Mouse (Mus musculus) forebrain, embryonic 15.5 days (tissue): Measurements from ENCODE around the gene Rbm28. TPM values are rescaled to one million over a fixed set of nuclear protein-coding genes. Genes with fewer than 3 reads are reported as not detected.

ENCODE experiments used
- ATAC-seq: fragments of 200-750 bp; cut with Nextera tagmentation; replicated peaks from 2 replicates; pipeline ENCODE4 v1.8.0; 2017; ENCODE audit warnings: mild to moderate bottlenecking, moderate TSS enrichment, moderate library complexity
- H3K27ac ChIP-seq: fragments of 300-500 bp; sonication (generic); replicated peaks from 2 replicates; pipeline ENCODE4 v1.5.1; 2015; ENCODE audit warnings: mild to moderate bottlenecking, inconsistent platforms
- H3K27me3 ChIP-seq: fragments of 300-500 bp; sonication (generic); 2 replicates; pipeline ENCODE4 v1.6.1; 2015; ENCODE audit warnings: inconsistent platforms
- H3K36me3 ChIP-seq: fragments of 300-500 bp; sonication (generic); 2 replicates; pipeline ENCODE4 v1.6.1; 2015; ENCODE audit warnings: mild to moderate bottlenecking, inconsistent platforms
- H3K4me1 ChIP-seq: fragments of 300-500 bp; sonication (generic); 2 replicates; pipeline ENCODE4 v1.6.1; 2015; ENCODE audit warnings: inconsistent platforms
- H3K4me2 ChIP-seq: fragments of 300-500 bp; sonication (generic); replicated peaks from 2 replicates; pipeline ENCODE4 v1.6.1; 2015; ENCODE audit warnings: mild to moderate bottlenecking, inconsistent platforms
- H3K4me3 ChIP-seq: fragments of 300-500 bp; sonication (generic); 2 replicates; pipeline ENCODE4 v1.5.1; 2015; ENCODE audit warnings: mild to moderate bottlenecking, inconsistent platforms
- H3K9ac ChIP-seq: fragments of 300-500 bp; sonication (generic); replicated peaks from 2 replicates; pipeline ENCODE4 v1.6.1; 2015; ENCODE audit warnings: mild to moderate bottlenecking, inconsistent platforms
- H3K9me3 ChIP-seq: fragments of 300-500 bp; sonication (generic); 2 replicates; pipeline ENCODE4 v1.6.1; 2016; ENCODE audit warnings: inconsistent platforms
- WGBS: fragments of 180-500 bp; shearing (Covaris S2); methylation state at CpG from one replicate; pipeline ENCODE4 v1.1.7; 2015; ENCODE audit warnings: mixed read lengths; 5-methylcytosine and 5-hydroxymethylcytosine counted together
- polyA plus RNA-seq: library from polyadenylated mRNA; unstranded; fragments of >200 nt; fragmentation: Nextera tagmentation; extraction: Ambion mirVana; gene quantifications from 2 replicates; pipeline ENCODE4 v1.2.1, GENCODE M21; 2015

Gene Rbm28
- polyA plus RNA-seq, 1 experiment from 2014 or later = 41.6 TPM

DNA sequence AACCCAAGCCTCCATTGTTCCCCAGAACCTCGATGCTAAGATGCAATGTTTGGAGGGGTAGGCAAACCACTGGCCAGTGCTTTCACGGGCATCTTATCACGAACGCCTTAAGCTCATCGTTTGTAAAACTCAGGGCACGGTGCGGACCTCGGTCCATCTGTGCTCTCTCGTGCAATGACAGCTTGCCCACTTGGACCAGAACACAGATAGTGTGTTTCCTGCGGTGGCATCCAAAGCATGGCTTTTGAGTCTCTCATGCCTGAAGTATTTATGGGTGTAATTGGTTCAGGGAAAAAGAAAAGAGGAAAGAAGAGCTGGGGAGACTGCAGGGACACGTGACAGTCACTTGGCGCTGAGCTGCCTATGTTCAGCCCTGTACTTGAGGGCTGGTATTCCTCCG is 44.8 kb downstream of the Rbm28 start:
- Histone ChIP-seq H3K4me1 (peaks cover 4% of the 10 kb centered on the region; the same call in 1 of the 2 replicates), H3K4me2 (no peak overlapping the region), H3K9me3 (no peaks in the 10 kb centered on the region), H3K27me3 (no peaks in the 10 kb centered on the region), H3K4me3 (no peak overlapping the region), H3K9ac (no peak overlapping the region), H3K27ac (no peak overlapping the region), H3K36me3 (peaks cover 11% of the 10 kb centered on the region)
- no peak for ATAC-seq
- WGBS = 90% methylated on average over 13 of the region's 13 CpGs

DNA sequence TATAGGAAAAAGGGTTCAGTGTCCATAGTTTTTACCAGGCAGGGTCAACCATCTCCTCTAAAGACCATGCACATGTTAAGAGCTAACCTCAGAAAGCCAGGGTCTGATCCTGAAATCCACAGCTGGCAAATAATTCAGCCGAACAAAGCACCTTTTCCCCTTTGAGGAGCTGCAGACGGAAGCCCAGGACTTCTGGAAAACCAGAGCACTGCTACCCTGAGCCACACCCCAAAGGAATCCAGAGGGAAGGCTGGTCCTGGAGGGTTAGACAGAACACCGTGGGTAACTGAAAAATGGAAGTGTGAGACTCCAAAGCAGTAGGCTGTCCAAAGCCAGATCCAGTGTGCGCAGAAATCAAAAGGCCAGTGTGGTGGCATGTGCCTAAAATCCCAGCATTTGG is 45.8 kb downstream of the Rbm28 start:
- Histone ChIP-seq H3K4me3 (no peak overlapping the region), H3K27me3 (no peaks in the 10 kb centered on the region), H3K27ac (no peak overlapping the region), H3K9ac (no peak overlapping the region), H3K4me2 (no peak overlapping the region), H3K36me3 (peaks cover 2% of the 10 kb centered on the region), H3K4me1 (peaks cover 4% of the 10 kb centered on the region; the same call in 1 of the 2 replicates), H3K9me3 (no peaks in the 10 kb centered on the region)
- 79% methylated on average over 4 of the region's 4 CpGs for WGBS
- no peak for ATAC-seq

GRCm38 (mm10) chr6:29118231-29118630 is 46.6 kb downstream of the Rbm28 start:
- Histone ChIP-seq H3K4me1 (peaks cover 4% of the 10 kb centered on the region; the same call in 1 of the 2 replicates), H3K9ac (no peak overlapping the region), H3K36me3 (no peaks in the 10 kb centered on the region), H3K4me3 (no peak overlapping the region), H3K27me3 (no peaks in the 10 kb centered on the region), H3K27ac (no peak overlapping the region), H3K9me3 (no peaks in the 10 kb centered on the region), H3K4me2 (no peak overlapping the region)
- ATAC-seq = no peak

DNA sequence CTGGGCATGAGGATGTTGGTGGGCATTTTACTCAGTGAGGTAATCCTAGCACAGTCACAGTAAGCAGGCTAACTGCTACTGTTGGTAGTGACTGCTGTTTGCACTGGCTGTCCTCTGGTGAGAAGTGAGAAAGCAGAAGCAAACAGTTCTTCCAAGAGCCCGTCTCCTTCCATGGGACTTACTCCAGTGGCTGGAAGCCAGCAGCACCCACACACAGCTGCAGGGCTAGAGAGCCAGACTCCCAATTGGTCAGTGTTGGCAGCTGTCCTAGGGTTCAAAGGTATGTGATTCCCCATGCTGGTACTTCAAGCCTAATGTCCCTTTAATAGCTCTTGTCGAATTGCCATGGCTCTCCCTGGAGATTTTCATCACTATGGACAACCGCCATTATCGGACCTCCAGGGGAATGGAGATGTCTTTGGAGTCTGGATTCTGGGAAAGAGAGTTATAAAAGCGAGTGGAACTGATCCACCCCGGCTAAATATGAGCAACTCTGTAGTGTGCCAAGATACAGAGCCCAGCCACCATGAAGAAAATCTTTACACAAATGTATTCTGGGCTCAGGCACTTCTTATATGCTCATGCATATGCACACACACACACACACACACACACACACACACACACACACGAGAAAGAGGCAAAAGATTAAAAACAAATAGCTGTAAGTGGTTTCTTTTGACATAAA is 47.2 kb downstream of the Rbm28 start:
- no peak overlapping the region for H3K27ac ChIP-seq
- no peaks in the 10 kb centered on the region for H3K27me3 ChIP-seq
- ATAC-seq = no peak
- H3K4me2 ChIP-seq = no peak overlapping the region
- 59% methylated on average over 7 of the region's 7 CpGs for WGBS
- H3K9ac ChIP-seq = no peak overlapping the region
- no peak overlapping the region for H3K4me3 ChIP-seq
- no peaks in the 10 kb centered on the region for H3K9me3 ChIP-seq
- H3K36me3 ChIP-seq = no peaks in the 10 kb centered on the region
- H3K4me1 ChIP-seq = peaks cover 4% of the 10 kb centered on the region; the same call in 1 of the 2 replicates

- no peak overlapping the region for H3K9ac ChIP-seq
- no peak overlapping the region for H3K4me3 ChIP-seq
- no peak for ATAC-seq
- H3K4me1 ChIP-seq = peaks cover 4% of the 10 kb centered on the region; the same call in 1 of the 2 replicates
- WGBS = 72% methylated on average over 7 of the region's 7 CpGs
- H3K27ac ChIP-seq = no peak overlapping the region
- 0 out of 2 replicates have a peak, but pooled peaks cover 2% of the 10 kb centered on the region for H3K9me3 ChIP-seq
- no peaks in the 10 kb centered on the region for H3K36me3 ChIP-seq
- H3K4me2 ChIP-seq = no peak overlapping the region
- no peaks in the 10 kb centered on the region for H3K27me3 ChIP-seq
Measured at GRCm38 (mm10) chr6:29115756-29116155, 49.0 kb downstream of the Rbm28 start.

DNA sequence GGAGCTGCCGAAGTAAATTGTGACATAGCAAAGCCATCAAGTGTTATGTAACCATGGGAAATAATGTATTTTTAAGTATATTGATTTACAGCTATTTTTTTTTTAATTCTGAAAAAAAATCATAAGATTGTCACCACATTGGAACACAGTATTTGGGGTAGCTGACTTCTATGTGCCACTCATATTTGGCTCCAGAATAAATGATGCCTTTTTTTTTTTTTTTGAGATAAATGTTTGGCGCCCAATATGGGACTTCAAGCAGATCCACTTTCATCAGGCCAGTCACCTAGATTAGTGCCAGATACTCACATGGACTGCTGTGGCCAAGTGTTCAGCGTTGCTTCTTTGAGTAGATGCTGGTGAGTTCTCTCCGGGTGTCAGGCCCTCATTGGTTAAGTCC is 53.3 kb downstream of the Rbm28 start:
- WGBS = 92% methylated on average over 4 of the region's 4 CpGs
- no peaks in the 10 kb centered on the region for H3K36me3 ChIP-seq
- no peak for ATAC-seq
- no peaks in the 10 kb centered on the region for H3K27me3 ChIP-seq
- H3K9me3 ChIP-seq = 0 out of 2 replicates have a peak, but pooled peaks cover 2% of the 10 kb centered on the region
- no peaks in the 10 kb centered on the region for H3K4me1 ChIP-seq
- no peak overlapping the region for H3K27ac ChIP-seq
- no peak overlapping the region for H3K4me2 ChIP-seq
- no peak overlapping the region for H3K9ac ChIP-seq
- no peak overlapping the region for H3K4me3 ChIP-seq

GRCm38 (mm10) chr6:29108376-29108775 is 56.4 kb downstream of the Rbm28 start:
- Histone ChIP-seq H3K27me3 (no peaks in the 10 kb centered on the region), H3K36me3 (no peaks in the 10 kb centered on the region), H3K4me1 (no peaks in the 10 kb centered on the region), H3K9ac (no peak overlapping the region), H3K27ac (no peak overlapping the region), H3K4me2 (no peak overlapping the region), H3K4me3 (no peak overlapping the region), H3K9me3 (0 out of 2 replicates have a peak, but pooled peaks cover 2% of the 10 kb centered on the region)
- no peak for ATAC-seq
- WGBS = 81% methylated on average over 1 of the region's 1 CpGs

DNA sequence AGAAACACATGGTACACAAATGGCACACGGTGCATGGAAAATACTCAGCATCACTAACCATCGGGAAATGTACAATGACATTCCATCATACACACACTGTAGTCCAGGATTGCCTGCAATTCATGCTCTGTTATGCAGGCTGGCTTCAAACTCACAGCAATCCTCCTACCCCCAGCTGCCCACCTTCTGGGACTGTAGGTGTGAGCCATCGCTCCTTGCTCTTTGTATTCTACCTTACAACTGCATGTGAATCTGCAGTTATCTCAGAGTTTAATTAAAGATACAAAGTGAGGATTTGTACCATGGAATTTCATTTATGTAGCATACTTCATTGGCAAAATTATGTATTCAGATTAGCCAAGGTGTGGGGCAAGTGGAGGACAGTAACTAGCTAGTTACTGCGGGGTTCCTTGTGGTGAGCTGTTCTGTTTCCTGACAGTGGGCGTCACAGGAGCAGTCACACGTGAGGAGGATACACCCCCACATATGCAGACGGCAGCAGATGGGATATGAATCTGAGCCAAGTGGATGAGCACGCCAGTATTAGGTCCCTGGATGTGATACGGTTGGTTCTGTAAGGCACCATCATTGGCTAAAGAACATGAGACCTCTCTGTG is 63.5 kb downstream of the Rbm28 start:
- H3K4me2 ChIP-seq = no peak overlapping the region
- no peak overlapping the region for H3K9ac ChIP-seq
- WGBS = 71% methylated on average over 9 of the region's 9 CpGs
- no peak overlapping the region for H3K4me3 ChIP-seq
- H3K36me3 ChIP-seq = no peaks in the 10 kb centered on the region
- H3K9me3 ChIP-seq = no peaks in the 10 kb centered on the region
- peak; percentile 70; the same call in 1 of the 2 replicates for ATAC-seq
- H3K4me1 ChIP-seq = peaks cover 7% of the 10 kb centered on the region; the same call in 1 of the 2 replicates
- H3K27ac ChIP-seq = no peak overlapping the region
- H3K27me3 ChIP-seq = no peaks in the 10 kb centered on the region

DNA sequence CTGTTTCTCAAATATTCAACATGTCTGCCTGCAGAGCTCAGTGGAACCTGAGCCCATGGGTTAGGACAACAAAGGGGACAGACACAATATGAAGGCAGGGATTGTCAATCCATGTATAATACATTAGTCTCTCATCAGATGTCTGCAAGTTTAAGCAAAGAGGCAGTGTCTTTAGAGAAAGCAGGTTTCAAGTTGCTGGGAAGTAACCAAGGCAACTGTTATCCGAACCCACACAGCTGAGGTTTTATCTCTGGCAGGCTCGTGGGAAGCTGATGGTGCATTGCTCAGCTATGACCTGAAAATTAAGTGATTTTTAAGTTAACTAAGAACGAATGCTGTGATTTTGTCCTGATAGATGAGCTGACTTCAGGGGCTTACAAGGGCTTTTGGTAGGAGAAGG is 64.4 kb downstream of the Rbm28 start:
- H3K27ac ChIP-seq = no peak overlapping the region
- no peak overlapping the region for H3K4me2 ChIP-seq
- H3K36me3 ChIP-seq = no peaks in the 10 kb centered on the region
- no peak overlapping the region for H3K4me3 ChIP-seq
- no peaks in the 10 kb centered on the region for H3K27me3 ChIP-seq
- no peaks in the 10 kb centered on the region for H3K9me3 ChIP-seq
- H3K4me1 ChIP-seq = peaks cover 7% of the 10 kb centered on the region; the same call in 1 of the 2 replicates
- no peak for ATAC-seq
- 46% methylated on average over 3 of the region's 3 CpGs for WGBS
- no peak overlapping the region for H3K9ac ChIP-seq

GRCm38 (mm10) chr6:29099536-29100170 is 65.2 kb downstream of the Rbm28 start:
- Histone ChIP-seq H3K27me3 (no peaks in the 10 kb centered on the region), H3K9me3 (no peaks in the 10 kb centered on the region), H3K4me3 (no peak overlapping the region), H3K27ac (no peak overlapping the region), H3K4me1 (peaks cover 7% of the 10 kb centered on the region; the same call in 1 of the 2 replicates), H3K9ac (no peak overlapping the region), H3K4me2 (no peak overlapping the region), H3K36me3 (no peaks in the 10 kb centered on the region)
- ATAC-seq = no peak
- WGBS = 57% methylated on average over 14 of the region's 14 CpGs

DNA sequence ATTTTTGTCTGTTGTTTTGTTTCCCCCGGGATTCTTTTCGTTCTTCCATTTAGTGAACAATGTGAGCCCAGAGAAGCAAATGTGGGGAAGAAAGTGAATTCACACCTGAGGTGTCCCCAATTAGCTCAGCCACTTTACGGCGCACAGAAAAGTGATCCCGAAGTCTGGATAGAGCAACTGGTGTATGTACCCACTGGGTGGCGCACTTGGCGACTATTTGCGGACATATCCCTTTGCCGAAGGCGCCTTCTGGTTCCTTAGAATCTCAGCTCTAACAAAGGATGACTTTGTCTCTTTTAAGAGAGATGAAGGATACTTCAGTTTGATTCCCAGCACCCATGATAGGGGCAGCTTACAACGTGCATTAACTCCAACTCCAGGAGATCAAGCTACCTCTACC is 71.9 kb downstream of the Rbm28 start:
- no peaks in the 10 kb centered on the region for H3K4me1 ChIP-seq
- no peak overlapping the region for H3K27ac ChIP-seq
- no peak for ATAC-seq
- no peak overlapping the region for H3K9ac ChIP-seq
- 61% methylated on average over 11 of the region's 11 CpGs for WGBS
- no peak overlapping the region for H3K4me3 ChIP-seq
- H3K9me3 ChIP-seq = no peaks in the 10 kb centered on the region
- H3K4me2 ChIP-seq = no peak overlapping the region
- H3K27me3 ChIP-seq = no peaks in the 10 kb centered on the region
- no peaks in the 10 kb centered on the region for H3K36me3 ChIP-seq

- Histone ChIP-seq H3K4me2 (no peak overlapping the region), H3K27me3 (no peaks in the 10 kb centered on the region), H3K9me3 (no peaks in the 10 kb centered on the region), H3K9ac (no peak overlapping the region), H3K36me3 (no peaks in the 10 kb centered on the region), H3K4me3 (no peak overlapping the region), H3K27ac (no peak overlapping the region), H3K4me1 (no peaks in the 10 kb centered on the region)
- WGBS = 81% methylated on average over 7 of the region's 7 CpGs
- ATAC-seq = no peak
Measured at GRCm38 (mm10) chr6:29092234-29092633, 72.6 kb downstream of the Rbm28 start.
